7 mouse cellular contexts compared by ENCODE assay signal in genomic region chrX:102119042-102119864, GRCm38 (mm10). TPM values are rescaled to one million over a fixed set of nuclear protein-coding genes. Genes with fewer than 3 reads are reported as not detected.
A peak's percentile ranks its signal among the peaks of the same experiment; 100 is the strongest.
DNase-seq lines count a peak whose midpoint lies in the region; ATAC-seq and TF ChIP-seq lines count a peak whose summit lies in the region.

Pin4 (plus strand) TSS chrX:102119447.

- WGBS in embryonic facial prominence, embryonic 10.5 days: 14% methylated on average over 30 of the region's 30 CpGs
- 15% methylated on average over 30 of the region's 30 CpGs for WGBS in intestine, postnatal 0 days
- 17% methylated on average over 30 of the region's 30 CpGs for WGBS in midbrain, embryonic 12.5 days
- WGBS in small intestine, adult 2 months: 10% methylated on average over 30 of the region's 30 CpGs

- H3K4me1 ChIP-seq in embryonic facial prominence, embryonic 10.5 days: peaks cover 5% of the 10 kb centered on the region; the same call in 1 of the 2 replicates
- no peaks in the 10 kb centered on the region for H3K4me1 ChIP-seq in intestine, postnatal 0 days (replicated peaks; ENCODE audit: control insufficient read depth, insufficient read depth, low read length)
- H3K4me1 ChIP-seq in midbrain, embryonic 12.5 days: no peaks in the 10 kb centered on the region
- H3K4me1 ChIP-seq in small intestine, adult 2 months (ENCODE audit: control insufficient read depth, insufficient read depth, insufficient read length, low read length): peaks cover 3% of the 10 kb centered on the region; the same call in 1 of the 2 replicates

- H3K9me3 ChIP-seq in embryonic facial prominence, embryonic 10.5 days: no peaks in the 10 kb centered on the region
- no peaks in the 10 kb centered on the region for H3K9me3 ChIP-seq in intestine, postnatal 0 days (ENCODE audit: control insufficient read depth)
- H3K9me3 ChIP-seq in midbrain, embryonic 12.5 days: no peaks in the 10 kb centered on the region

- peak; percentile 92 for DNase-seq in adrenal gland, postnatal 10 days
- peak; percentile 93 for DNase-seq in embryonic facial prominence, embryonic 10.5 days (ENCODE audit: low spot score)
- DNase-seq in gonadal fat pad, adult 2 months (ENCODE audit: low read depth): peak; percentile 84
- peak; percentile 95 for DNase-seq in left cerebral cortex, postnatal 4 days

- H3K9ac ChIP-seq in intestine, postnatal 0 days (ENCODE audit: low read depth, low read length): peak within 1 kb of the TSS; percentile 57
- peak within 1 kb of the TSS; percentile 67 for H3K9ac ChIP-seq in midbrain, embryonic 12.5 days (replicated peaks)

- H3K27me3 ChIP-seq in embryonic facial prominence, embryonic 10.5 days (replicated peaks; ENCODE audit: low read depth, poor library complexity, severe bottlenecking): peaks cover 56% of the 10 kb centered on the region
- H3K27me3 ChIP-seq in intestine, postnatal 0 days (replicated peaks; ENCODE audit: control insufficient read depth, insufficient read depth, low read length): no peaks in the 10 kb centered on the region
- H3K27me3 ChIP-seq in midbrain, embryonic 12.5 days: peaks cover 4% of the 10 kb centered on the region; the same call in 1 of the 2 replicates
- H3K27me3 ChIP-seq in small intestine, adult 2 months (ENCODE audit: control insufficient read depth, insufficient read depth, low read length): no peaks in the 10 kb centered on the region

- H3K4me2 ChIP-seq in intestine, postnatal 0 days (replicated peaks; ENCODE audit: low read depth): peak within 1 kb of the TSS; percentile 60
- H3K4me2 ChIP-seq in midbrain, embryonic 12.5 days (replicated peaks): peak within 1 kb of the TSS; percentile 61

- peaks cover 29% of the 10 kb centered on the region for H3K36me3 ChIP-seq in embryonic facial prominence, embryonic 10.5 days (replicated peaks)
- 0 out of 2 replicates have a peak, but pooled peaks cover under 1% of the 10 kb centered on the region for H3K36me3 ChIP-seq in intestine, postnatal 0 days (ENCODE audit: control insufficient read depth, insufficient read depth)
- peaks cover 19% of the 10 kb centered on the region for H3K36me3 ChIP-seq in midbrain, embryonic 12.5 days
- H3K36me3 ChIP-seq in small intestine, adult 2 months (ENCODE audit: control insufficient read depth, insufficient read depth, low read length): peaks cover 3% of the 10 kb centered on the region

- peak; percentile 42; the same call in 1 of the 2 replicates for TF ChIP-seq POLR2A in small intestine, adult 2 months (IDR thresholded peaks at IDR 0.05; ENCODE audit: low read depth, low read length)

- peak within 1 kb of the TSS; percentile 72 for H3K4me3 ChIP-seq in embryonic facial prominence, embryonic 10.5 days
- H3K4me3 ChIP-seq in intestine, postnatal 0 days (ENCODE audit: low read depth, low read length): peak within 1 kb of the TSS; percentile 59
- H3K4me3 ChIP-seq in midbrain, embryonic 12.5 days: peak within 1 kb of the TSS; percentile 62
- peak within 1 kb of the TSS; percentile 100 for H3K4me3 ChIP-seq in small intestine, adult 2 months (ENCODE audit: low read depth, low read length)

- intact Hi-C loops in left cerebral cortex, postnatal 4 days (cut with DNase I): no loop called here

- peak; percentile 98 for ATAC-seq in intestine, postnatal 0 days
- ATAC-seq in midbrain, embryonic 12.5 days (ENCODE audit: low FRiP score, low read depth): peak; percentile 99

- H3K27ac ChIP-seq in embryonic facial prominence, embryonic 10.5 days (replicated peaks): peak within 1 kb of the TSS; percentile 76
- H3K27ac ChIP-seq in intestine, postnatal 0 days (ENCODE audit: low read depth, low read length): peak within 1 kb of the TSS; percentile 57
- peak within 1 kb of the TSS; percentile 66 for H3K27ac ChIP-seq in midbrain, embryonic 12.5 days (replicated peaks)
- H3K27ac ChIP-seq in small intestine, adult 2 months (ENCODE audit: insufficient read depth, low read depth, low read length): peak within 1 kb of the TSS; percentile 78

- peak; percentile 35; the same call in 1 of the 2 replicates for TF ChIP-seq CTCF in intestine, postnatal 0 days (IDR thresholded peaks at IDR 0.05; ENCODE audit: low read depth)
- no peak for TF ChIP-seq CTCF in small intestine, adult 2 months (IDR thresholded peaks at IDR 0.05; ENCODE audit: extremely low read depth, insufficient read length, insufficient replicate concordance, low read depth, low read length)

RNA-seq across cellular contexts. Expression of gene Pin4, which starts in this region (rescaled TPM):
- total RNA-seq in adrenal gland, postnatal 10 days (2021): 10 to 100 TPM; 48.1 to 51.6 TPM
- 86.5 and 92.1 TPM in 2 replicates for polyA plus RNA-seq in embryonic facial prominence, embryonic 10.5 days (2016; fragmentation: Nextera tagmentation; extraction: Ambion mirVana)
- polyA plus RNA-seq in gonadal fat pad, adult 2 months (2012; rRNA removed): 5.0 and 5.6 TPM in 2 replicates
- 59.7 and 61.0 TPM in 2 replicates for polyA plus RNA-seq in intestine, postnatal 0 days (2015; fragmentation: Nextera tagmentation; extraction: Ambion mirVana)
- total RNA-seq in left cerebral cortex, postnatal 4 days (2021): 10 to 100 TPM; 19.1 to 23.7 TPM
- polyA plus RNA-seq in midbrain, embryonic 12.5 days (2016; fragmentation: Nextera tagmentation; extraction: Ambion mirVana): 75.5 and 79.3 TPM in 2 replicates
- 1.1 TPM in 1 of 2 replicates, not detected in the other for polyA plus RNA-seq in small intestine, adult 2 months (2012; rRNA removed)

Comparison
In these comparisons a context has a peak if more than half of its experiments do, and no peak if none do; other contexts are left out.
1. Peak in every context shown above with its lines: DNase-seq, ATAC-seq, H3K4me3 ChIP-seq and H3K27ac ChIP-seq.